Mouse (Mus musculus) splenic B cell, adult 2 months (primary cell): ENCODE data around the gene Cox4i2.
A peak's percentile ranks its signal among the peaks of the same experiment; 100 is the strongest.

Experiments used
- DNase-seq: peaks from one replicate; pipeline ENCODE4 v3.0.0-alpha.2; 2011; ENCODE audit warnings: low read depth, low spot score
- H3K27me3 ChIP-seq: 2 replicates; pipeline ENCODE4 v1.6.1; 2012; ENCODE audit warnings: mild to moderate bottlenecking, low read length, moderate library complexity, mixed read lengths; ENCODE audit not compliant: control insufficient read depth, poor library complexity, insufficient read depth, severe bottlenecking
- H3K36me3 ChIP-seq: 2 replicates; pipeline ENCODE4 v1.6.1; 2012; ENCODE audit warnings: mild to moderate bottlenecking, low read length, moderate library complexity, mixed read lengths; ENCODE audit not compliant: control insufficient read depth, poor library complexity, insufficient read depth, severe bottlenecking

The Cox4i2 gene

GRCm38 (mm10) chr2:152789591-152789999 is 35.6 kb downstream of the Cox4i2 start:
- Histone ChIP-seq H3K36me3 (no peaks in the 10 kb centered on the region), H3K27me3 (no peaks in the 10 kb centered on the region)
- peak; percentile 44 for DNase-seq

GRCm38 (mm10) chr2:152792461-152792860 is 38.5 kb downstream of the Cox4i2 start:
- Histone ChIP-seq H3K27me3 (no peaks in the 10 kb centered on the region), H3K36me3 (no peaks in the 10 kb centered on the region)
- DNase-seq: no peak

GRCm38 (mm10) chr2:152793381-152793780 is 39.4 kb downstream of the Cox4i2 start:
- Histone ChIP-seq H3K27me3 (no peaks in the 10 kb centered on the region), H3K36me3 (no peaks in the 10 kb centered on the region)
- no peak for DNase-seq

- DNase-seq: peak; percentile 53
- Histone ChIP-seq H3K36me3 (no peaks in the 10 kb centered on the region), H3K27me3 (no peaks in the 10 kb centered on the region)
Measured at GRCm38 (mm10) chr2:152794281-152794827, 40.4 kb downstream of the Cox4i2 start.

- no peak for DNase-seq
- Histone ChIP-seq H3K27me3 (no peaks in the 10 kb centered on the region), H3K36me3 (no peaks in the 10 kb centered on the region)
Measured at GRCm38 (mm10) chr2:152797589-152797988, 43.6 kb downstream of the Cox4i2 start.

- Histone ChIP-seq H3K36me3 (no peaks in the 10 kb centered on the region), H3K27me3 (no peaks in the 10 kb centered on the region)
- DNase-seq: no peak
Measured at GRCm38 (mm10) chr2:152799954-152800761, 46.2 kb downstream of the Cox4i2 start.

- Histone ChIP-seq H3K27me3 (no peaks in the 10 kb centered on the region), H3K36me3 (no peaks in the 10 kb centered on the region)
- DNase-seq: no peak
Measured at GRCm38 (mm10) chr2:152800762-152801113, 46.8 kb downstream of the Cox4i2 start.

GRCm38 (mm10) chr2:152802303-152802702 is 48.3 kb downstream of the Cox4i2 start:
- H3K36me3 ChIP-seq: no peaks in the 10 kb centered on the region
- DNase-seq: peak; percentile 27
- no peaks in the 10 kb centered on the region for H3K27me3 ChIP-seq

GRCm38 (mm10) chr2:152803081-152803480 is 49.1 kb downstream of the Cox4i2 start:
- no peaks in the 10 kb centered on the region for H3K27me3 ChIP-seq
- no peaks in the 10 kb centered on the region for H3K36me3 ChIP-seq
- no peak for DNase-seq

GRCm38 (mm10) chr2:152804408-152805110 is 50.6 kb downstream of the Cox4i2 start:
- no peaks in the 10 kb centered on the region for H3K27me3 ChIP-seq
- H3K36me3 ChIP-seq: no peaks in the 10 kb centered on the region
- DNase-seq: no peak

GRCm38 (mm10) chr2:152805111-152805490 is 51.1 kb downstream of the Cox4i2 start:
- Histone ChIP-seq H3K36me3 (no peaks in the 10 kb centered on the region), H3K27me3 (no peaks in the 10 kb centered on the region)
- DNase-seq: no peak

GRCm38 (mm10) chr2:152806037-152806436 is 52.1 kb downstream of the Cox4i2 start:
- DNase-seq: no peak
- Histone ChIP-seq H3K36me3 (no peaks in the 10 kb centered on the region), H3K27me3 (no peaks in the 10 kb centered on the region)

GRCm38 (mm10) chr2:152808178-152808577 is 54.2 kb downstream of the Cox4i2 start:
- no peaks in the 10 kb centered on the region for H3K27me3 ChIP-seq
- no peaks in the 10 kb centered on the region for H3K36me3 ChIP-seq
- no peak for DNase-seq

- DNase-seq: peak; percentile 71
- no peaks in the 10 kb centered on the region for H3K36me3 ChIP-seq
- H3K27me3 ChIP-seq: no peaks in the 10 kb centered on the region
Measured at GRCm38 (mm10) chr2:152810158-152810941, 56.4 kb downstream of the Cox4i2 start.
